Mouse (Mus musculus) duodenum, adult 2 months (tissue): ENCODE data around the gene Gm49721. TPM values are rescaled to one million over a fixed set of nuclear protein-coding genes. Genes with fewer than 3 reads are reported as not detected.

Source experiments
- polyA plus RNA-seq: library from polyadenylated mRNA; depleted of rRNA; stranded (reverse); fragments of >200 nt; gene quantifications from 2 replicates; pipeline ENCODE4 v1.2.3, GENCODE M21; 2012; ENCODE audit warnings: low replicate concordance; rRNA removed

Gm49721 gene
- polyA plus RNA-seq, result 9.4 TPM in 1 of 2 replicates, not detected in the other

GRCm38 (mm10) chr17:6978287-6979248 lies at the start of gene Gm49721:
TSS of gene Gm49721 (plus strand) at chr17:6978904.

GRCm38 (mm10) chr17:6947984-6948768 lies 30.5 kb upstream of the Gm49721 start, which contains the start of gene Rsph3b:
TSS of gene Rsph3b (minus strand) at chr17:6948682.

GRCm38 (mm10) chr17:6960776-6961175 lies 17.9 kb upstream of the Gm49721 start, which contains the start of gene Tagap1:
TSS of gene Tagap1 (minus strand) at chr17:6961156.

GRCm38 (mm10) chr17:6970334-6970733 lies 8.4 kb upstream of the Gm49721 start, which contains the start of gene Rnaset2b:
TSS of gene Rnaset2b (plus strand) at chr17:6970634.

GRCm38 (mm10) chr17:7025257-7025656 lies 46.6 kb downstream of the Gm49721 start, which contains the start of gene Gm1604a:
TSS of gene Gm1604a (plus strand) at chr17:7025568.

Other genes with a start within 250 kb of the Gm49721 start
- gene Ezr, start 196.1 kb upstream of the Gm49721 start, polyA plus RNA-seq, result 102 and 171 TPM in 2 replicates
- gene Rsph3b, start 30.2 kb upstream of the Gm49721 start, polyA plus RNA-seq, result 25.1 and 29.1 TPM in 2 replicates
- gene Tagap1, start 17.7 kb upstream of the Gm49721 start, polyA plus RNA-seq, result 3.1 and 4.2 TPM in 2 replicates
- 42.0 and 55.3 TPM in 2 replicates for gene Rnaset2b, start 8.3 kb upstream of the Gm49721 start, polyA plus RNA-seq
- gene Gm1604a, start 46.7 kb downstream of the Gm49721 start, polyA plus RNA-seq, result not detected in 2 replicates
- 1.5 and 1.6 TPM in 2 replicates for gene Rps6ka2, start 191.2 kb downstream of the Gm49721 start, polyA plus RNA-seq